Mouse (Mus musculus) layer of hippocampus, postnatal 36 days (tissue): ENCODE data around the gene Acsbg1. TPM values are rescaled to one million over a fixed set of nuclear protein-coding genes. Genes with fewer than 3 reads are reported as not detected.

ENCODE experiments used
- microRNA-seq, 2 experiments: library from miRNA; unstranded; fragments of <30 nt; microRNA quantifications; one replicate each; pipeline ENCODE4 v1.2.0; 2021
- total RNA-seq, 2 experiments: library from RNA; stranded (reverse); gene quantifications; 2 replicates each; pipeline ENCODE4 v1.2.3; 2021

Gene Acsbg1
- total RNA-seq, 2 experiments from 2014 or later: 110 to 111 TPM

Small RNAs within 50 kb of the gene (microRNA-seq; reads per million reads assigned to microRNA genes)
- gene Mir5710: 0.42 to 0.90 reads per million in 2 experiments

Other genes starting within 250 kb of the Acsbg1 start
- gene Dmxl2, start 160.2 kb downstream of the Acsbg1 start, total RNA-seq: 100 to 1,000 TPM; 206 to 213 TPM
- gene Sh2d7, start 122.9 kb downstream of the Acsbg1 start, total RNA-seq: under 1 TPM in 1 of 2 experiments, not detected in 1; 0.20 TPM
- gene Cib2, start 101.7 kb downstream of the Acsbg1 start, total RNA-seq: 10 to 100 TPM; 21.6 to 22.0 TPM
- gene Idh3a, start 75.5 kb downstream of the Acsbg1 start, total RNA-seq: 100 to 1,000 TPM; 174 to 183 TPM
- 10 to 100 TPM; 52.4 to 57.9 TPM for gene Dnaja4, start 37.0 kb upstream of the Acsbg1 start, total RNA-seq
- gene Wdr61, start 72.6 kb upstream of the Acsbg1 start, total RNA-seq: 10 to 100 TPM; 60.9 to 62.5 TPM
- 1 to 10 TPM; 1.2 TPM for gene Crabp1, start 102.9 kb upstream of the Acsbg1 start, total RNA-seq
- gene Ireb2, start 201.9 kb upstream of the Acsbg1 start, total RNA-seq: 10 to 100 TPM; 53.1 to 56.3 TPM